Mouse (Mus musculus) heart, postnatal 0 days (tissue): ENCODE measurements around the gene Myo10. TPM values are rescaled to one million over a fixed set of nuclear protein-coding genes. Genes with fewer than 3 reads are reported as not detected.
A peak's percentile ranks its signal among the peaks of the same experiment; 100 is the strongest.

Experiments used
- ATAC-seq: fragments of 200-750 bp; cut with Nextera tagmentation; 2 replicates; pipeline ENCODE4 v1.8.0; 2017; ENCODE audit warnings: low read depth, moderate number of reproducible peaks, moderate library complexity; ENCODE audit not compliant: insufficient read depth
- DNase-seq: peaks from one replicate; pipeline ENCODE4 v3.0.0-alpha.2; 2016; ENCODE audit warnings: low spot score
- H3K27ac ChIP-seq: fragments of 300-500 bp; sonication (generic); 2 replicates; pipeline ENCODE4 v1.5.1; 2014; ENCODE audit warnings: low read depth, mild to moderate bottlenecking
- H3K27me3 ChIP-seq: fragments of 300-500 bp; sonication (generic); 2 replicates; pipeline ENCODE4 v1.6.1; 2014; ENCODE audit warnings: low read length, mixed read lengths; ENCODE audit not compliant: control insufficient read depth, insufficient read depth
- H3K36me3 ChIP-seq: fragments of 300-500 bp; sonication (generic); replicated peaks from 2 replicates; pipeline ENCODE4 v1.6.1; 2014; ENCODE audit warnings: low read length, mixed read lengths; ENCODE audit not compliant: control insufficient read depth, insufficient read depth
- H3K4me1 ChIP-seq: fragments of 300-500 bp; sonication (generic); 2 replicates; pipeline ENCODE4 v1.6.1; 2014; ENCODE audit warnings: antibody characterized with exemption; ENCODE audit not compliant: control insufficient read depth, insufficient read depth
- H3K4me2 ChIP-seq: fragments of 300-500 bp; sonication (generic); 2 replicates; pipeline ENCODE4 v1.6.1; 2014; ENCODE audit warnings: low read depth, mild to moderate bottlenecking, low read length, moderate library complexity
- H3K4me3 ChIP-seq: fragments of 300-500 bp; sonication (generic); 2 replicates; pipeline ENCODE4 v1.5.1; 2014; ENCODE audit warnings: low read depth, low read length
- H3K9ac ChIP-seq: fragments of 300-500 bp; sonication (generic); replicated peaks from 2 replicates; pipeline ENCODE4 v1.6.1; 2014; ENCODE audit warnings: low read depth, low read length, mixed read lengths
- H3K9me3 ChIP-seq: fragments of 300-500 bp; sonication (generic); replicated peaks from 2 replicates; pipeline ENCODE4 v1.6.1; 2016; ENCODE audit warnings: low read length; ENCODE audit not compliant: control insufficient read depth
- CTCF ChIP-seq: IDR thresholded peaks from 2 replicates; pipeline ENCODE4 v1.5.1; 2016; ENCODE audit warnings: antibody characterized with exemption, control low read depth, low read depth
- EP300 ChIP-seq: IDR thresholded peaks from 2 replicates; pipeline ENCODE4 v1.6.1; 2016; ENCODE audit warnings: antibody characterized with exemption, low read depth
- WGBS: fragments of 180-500 bp; shearing (Covaris S2); extraction: QIAGEN DNeasy Blood & Tissue Kit; methylation state at CpG from one replicate; pipeline ENCODE4 v1.1.7; 2014; 5-methylcytosine and 5-hydroxymethylcytosine counted together
- polyA plus RNA-seq: library from polyadenylated mRNA; unstranded; fragments of >200 nt; fragmentation: Nextera tagmentation; extraction: Ambion mirVana; gene quantifications from 2 replicates; pipeline ENCODE4 v1.2.1, GENCODE M21; 2015
- total RNA-seq: library from RNA; depleted of rRNA; stranded (reverse); fragments of >200 nt; gene quantifications from 2 replicates; pipeline ENCODE4 v1.2.3, GENCODE M21; 2014; ENCODE audit warnings: low replicate concordance

The Myo10 gene
- total and polyA plus RNA-seq, 2 experiments from 2014 or later, result 6.2 to 7.6 TPM

GRCm38 (mm10) chr15:25645862-25646261 lies 23.5 kb downstream of the Myo10 start:
- Histone ChIP-seq H3K4me3 (no peak overlapping the region), H3K27me3 (0 out of 2 replicates have a peak, but pooled peaks cover under 1% of the 10 kb centered on the region), H3K36me3 (no peaks in the 10 kb centered on the region), H3K4me1 (peaks cover 29% of the 10 kb centered on the region), H3K4me2 (no peak overlapping the region), H3K27ac (no peak overlapping the region), H3K9me3 (0 out of 2 replicates have a peak, but pooled peaks cover 3% of the 10 kb centered on the region), H3K9ac (no peak overlapping the region)
- TF ChIP-seq EP300 (no peak), CTCF (no peak)
- 91% methylated on average over 4 of the region's 4 CpGs for WGBS
- ATAC-seq (no peak), DNase-seq (no peak)

GRCm38 (mm10) chr15:25648287-25648686 lies 26.0 kb downstream of the Myo10 start:
- H3K27ac ChIP-seq, result no peak overlapping the region
- TF ChIP-seq EP300 (no peak), CTCF (no peak)
- H3K36me3 ChIP-seq, result no peaks in the 10 kb centered on the region
- 87% methylated on average over 2 of the region's 2 CpGs for WGBS
- H3K4me1 ChIP-seq, result peaks cover 7% of the 10 kb centered on the region
- H3K4me3 ChIP-seq, result no peak overlapping the region
- H3K4me2 ChIP-seq, result no peak overlapping the region
- DNase-seq (no peak), ATAC-seq (no peak)
- no peak overlapping the region for H3K9ac ChIP-seq
- H3K9me3 ChIP-seq, result 0 out of 2 replicates have a peak, but pooled peaks cover 3% of the 10 kb centered on the region
- H3K27me3 ChIP-seq, result peaks cover 3% of the 10 kb centered on the region; the same call in 1 of the 2 replicates

- Histone ChIP-seq H3K27ac (no peak overlapping the region), H3K4me1 (peaks cover 7% of the 10 kb centered on the region), H3K9me3 (0 out of 2 replicates have a peak, but pooled peaks cover 3% of the 10 kb centered on the region), H3K27me3 (peaks cover 3% of the 10 kb centered on the region; the same call in 1 of the 2 replicates), H3K4me2 (no peak overlapping the region), H3K9ac (no peak overlapping the region), H3K4me3 (no peak overlapping the region), H3K36me3 (no peaks in the 10 kb centered on the region)
- WGBS, result 28% methylated on average over 5 of the region's 5 CpGs
- ATAC-seq, result peak; percentile 92
- TF ChIP-seq CTCF, result no peak
- no peak for TF ChIP-seq EP300
- DNase-seq, result peak; percentile 87
These were observed 28.0 kb downstream of the Myo10 start for GRCm38 (mm10) chr15:25650371-25650770.

- peaks cover 7% of the 10 kb centered on the region for H3K4me1 ChIP-seq
- 0 out of 2 replicates have a peak, but pooled peaks cover 3% of the 10 kb centered on the region for H3K9me3 ChIP-seq
- peaks cover 3% of the 10 kb centered on the region; the same call in 1 of the 2 replicates for H3K27me3 ChIP-seq
- no peak for DNase-seq
- H3K4me2 ChIP-seq, result no peak overlapping the region
- WGBS, result 86% methylated on average over 7 of the region's 7 CpGs
- TF ChIP-seq EP300, result no peak
- TF ChIP-seq CTCF, result no peak
- H3K36me3 ChIP-seq, result no peaks in the 10 kb centered on the region
- ATAC-seq, result no peak
- H3K27ac ChIP-seq, result no peak overlapping the region
- H3K9ac ChIP-seq, result no peak overlapping the region
- H3K4me3 ChIP-seq, result no peak overlapping the region
These were observed 29.5 kb downstream of the Myo10 start for GRCm38 (mm10) chr15:25651820-25652219.

- Histone ChIP-seq H3K27me3 (peaks cover 3% of the 10 kb centered on the region; the same call in 1 of the 2 replicates), H3K9me3 (0 out of 2 replicates have a peak, but pooled peaks cover 3% of the 10 kb centered on the region), H3K4me2 (no peak overlapping the region), H3K4me3 (no peak overlapping the region), H3K9ac (no peak overlapping the region), H3K27ac (no peak overlapping the region), H3K4me1 (peaks cover 7% of the 10 kb centered on the region), H3K36me3 (no peaks in the 10 kb centered on the region)
- DNase-seq, result no peak
- TF ChIP-seq CTCF (no peak), EP300 (no peak)
- no peak for ATAC-seq
- 81% methylated on average over 5 of the region's 5 CpGs for WGBS
These were observed 30.0 kb downstream of the Myo10 start for GRCm38 (mm10) chr15:25652368-25652767.

- no peak for DNase-seq
- TF ChIP-seq EP300, result no peak
- no peak for TF ChIP-seq CTCF
- Histone ChIP-seq H3K36me3 (no peaks in the 10 kb centered on the region), H3K9me3 (0 out of 2 replicates have a peak, but pooled peaks cover 3% of the 10 kb centered on the region), H3K9ac (no peak overlapping the region), H3K4me2 (no peak overlapping the region), H3K27me3 (peaks cover 3% of the 10 kb centered on the region; the same call in 1 of the 2 replicates), H3K27ac (no peak overlapping the region), H3K4me1 (peaks cover 7% of the 10 kb centered on the region), H3K4me3 (no peak overlapping the region)
- 84% methylated on average over 6 of the region's 6 CpGs for WGBS
- no peak for ATAC-seq
These were observed 30.6 kb downstream of the Myo10 start for GRCm38 (mm10) chr15:25652933-25653332.
